Mouse (Mus musculus) gastrocnemius, postnatal 14 days (tissue): ENCODE data around the gene Elovl2. TPM values are rescaled to one million over a fixed set of nuclear protein-coding genes. Genes with fewer than 3 reads are reported as not detected.
"Not testable (repeated sequence)": the region's sequence is repeated elsewhere in the genome, so short reads cannot be mapped to it uniquely, and the experiment has no call there.

Source experiments
- DNase-seq: peaks from one replicate; pipeline ENCODE4 v3.0.0; 2021; ENCODE audit warnings: mixed read lengths
- intact Hi-C: fragments of 180-260 bp; cut with DNase I; formaldehyde crosslinking; loops from one replicate; pipeline ENCODE4 v1.15.1; 2025; ENCODE audit warnings: low total_unique reads
- long read RNA-seq, 2 experiments: library from polyadenylated mRNA; stranded (forward); transcript quantifications; one replicate each; pipeline ENCODE4 v2.0.0; 2021
- total RNA-seq, 2 experiments: library from RNA; stranded (reverse); gene quantifications; 2 replicates each; pipeline ENCODE4 v1.2.3; 2021

Gene Elovl2
- total RNA-seq, result under 1 TPM; 0.16 to 0.18 TPM
- long read RNA-seq, experiment 1, result 0 reads
- long read RNA-seq, experiment 2, result 0 reads

- intact Hi-C loops, result no loop called here
- peak; percentile 72 for DNase-seq
Observed at GRCm38 (mm10) chr13:41220304-41220834, at the start of gene Elovl2. Elovl2 (minus strand) TSS chr13:41220405.

- intact Hi-C loops, result no loop called here
- no peak for DNase-seq
Observed at GRCm38 (mm10) chr13:41267827-41268408, 47.7 kb upstream of the Elovl2 start.

GRCm38 (mm10) chr13:41263304-41264006, 43.2 kb upstream of the Elovl2 start:
- intact Hi-C loops, result no loop called here
- DNase-seq, result no peak

GRCm38 (mm10) chr13:41261617-41262016, 41.4 kb upstream of the Elovl2 start:
- DNase-seq, intact Hi-C loops: not testable (repeated sequence)

GRCm38 (mm10) chr13:41257851-41258250, 37.6 kb upstream of the Elovl2 start:
- intact Hi-C loops, result no loop called here
- DNase-seq, result no peak

- intact Hi-C loops, result no loop called here
- no peak for DNase-seq
Observed at GRCm38 (mm10) chr13:41256962-41257361, 36.8 kb upstream of the Elovl2 start.

GRCm38 (mm10) chr13:41256126-41256525, 35.9 kb upstream of the Elovl2 start:
- intact Hi-C loops, result no loop called here
- no peak for DNase-seq

- intact Hi-C loops, result no loop called here
- no peak for DNase-seq
Observed at GRCm38 (mm10) chr13:41252736-41253135, 32.5 kb upstream of the Elovl2 start.

- DNase-seq, result no peak
- intact Hi-C loops, result no loop called here
Observed at GRCm38 (mm10) chr13:41252141-41252540, 31.9 kb upstream of the Elovl2 start.

- intact Hi-C loops, result no loop called here
- no peak for DNase-seq
Observed at GRCm38 (mm10) chr13:41251667-41252066, 31.5 kb upstream of the Elovl2 start.

GRCm38 (mm10) chr13:41251232-41251631, 31.0 kb upstream of the Elovl2 start:
- DNase-seq, intact Hi-C loops: not testable (repeated sequence)

GRCm38 (mm10) chr13:41250318-41250981, 30.2 kb upstream of the Elovl2 start:
- DNase-seq, result no peak

GRCm38 (mm10) chr13:41249538-41250317, 29.5 kb upstream of the Elovl2 start, which contains the start of gene Smim13:
Smim13 (plus strand) TSS chr13:41249844.
- intact Hi-C loops, result no loop called here
- peak; percentile 93 for DNase-seq

More at GRCm38 (mm10) chr13:41250318-41250981, 30.2 kb upstream of the Elovl2 start:
- intact Hi-C loops, result no loop called here

GRCm38 (mm10) chr13:41248751-41249520, 28.7 kb upstream of the Elovl2 start:
- intact Hi-C loops, result no loop called here
- DNase-seq, result no peak

GRCm38 (mm10) chr13:41244306-41244830, 24.2 kb upstream of the Elovl2 start:
- intact Hi-C loops, result no loop called here
- DNase-seq, result no peak

- no peak for DNase-seq
- intact Hi-C loops, result no loop called here
Observed at GRCm38 (mm10) chr13:41241557-41241956, 21.4 kb upstream of the Elovl2 start.

- intact Hi-C loops, result loop anchor here (2.0 to 10.0 kb wide), 2 partner anchors 94 to 454 kb away; no protein-coding TSS in a partner anchor
Observed at GRCm38 (mm10) chr13:41238805-41239130, 18.6 kb upstream of the Elovl2 start.

GRCm38 (mm10) chr13:41238035-41238804, 18.0 kb upstream of the Elovl2 start:
- intact Hi-C loops, result loop anchor here (2.0 to 10.0 kb wide), 2 partner anchors 93 to 453 kb away; no protein-coding TSS in a partner anchor
- DNase-seq, result no peak

More at GRCm38 (mm10) chr13:41238805-41239130, 18.6 kb upstream of the Elovl2 start:
- no peak for DNase-seq
